Mouse (Mus musculus): ENCODE measurements around the gene Ccnd2.

The Ccnd2 gene

DNA sequence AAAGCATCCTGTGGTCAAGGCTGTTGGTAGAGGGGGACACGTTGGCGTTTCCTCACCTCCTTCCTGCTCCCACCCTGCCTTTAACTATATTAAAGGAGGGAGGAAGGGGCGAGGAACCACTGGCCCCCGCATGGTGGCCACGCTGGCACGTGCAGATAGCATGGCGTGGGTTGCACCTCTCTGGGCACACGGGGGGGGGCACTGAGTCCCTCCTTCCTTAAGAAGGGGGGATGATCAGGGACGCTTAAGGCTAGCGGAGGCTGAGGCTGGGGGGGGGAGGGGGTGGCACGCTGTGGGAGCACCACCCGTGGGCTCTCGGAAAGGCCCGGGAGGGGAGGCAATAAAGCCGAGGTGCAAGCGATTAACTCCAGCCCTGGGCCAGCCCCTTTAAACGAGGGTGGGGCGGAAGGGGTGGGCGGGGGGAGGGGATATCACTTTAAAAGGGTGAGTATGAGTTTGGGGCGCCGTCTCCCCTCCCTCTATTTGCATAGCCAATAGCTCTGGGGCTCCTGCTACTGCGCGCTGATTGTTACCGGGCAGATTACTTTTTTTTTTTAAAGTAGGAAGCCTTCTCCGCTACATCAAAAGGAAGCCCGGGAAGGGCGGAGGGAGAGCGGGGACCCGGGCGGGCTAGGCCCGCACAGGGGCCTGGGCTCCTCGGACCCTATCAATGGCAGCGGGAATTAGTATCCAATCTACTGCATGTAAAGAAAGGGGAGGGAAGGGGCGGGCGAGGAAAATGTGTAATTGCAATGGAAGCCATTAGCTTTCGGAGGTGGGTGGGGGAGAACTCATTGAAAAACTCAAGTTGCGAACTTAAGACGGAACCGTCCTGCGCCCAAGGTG, at the start of gene Ccnd2:
TSS of gene Ccnd2 (minus strand) at position 88 of the 846 bp plus-strand sequence.
- DNase-seq, result peak; percentile 91

DNA sequence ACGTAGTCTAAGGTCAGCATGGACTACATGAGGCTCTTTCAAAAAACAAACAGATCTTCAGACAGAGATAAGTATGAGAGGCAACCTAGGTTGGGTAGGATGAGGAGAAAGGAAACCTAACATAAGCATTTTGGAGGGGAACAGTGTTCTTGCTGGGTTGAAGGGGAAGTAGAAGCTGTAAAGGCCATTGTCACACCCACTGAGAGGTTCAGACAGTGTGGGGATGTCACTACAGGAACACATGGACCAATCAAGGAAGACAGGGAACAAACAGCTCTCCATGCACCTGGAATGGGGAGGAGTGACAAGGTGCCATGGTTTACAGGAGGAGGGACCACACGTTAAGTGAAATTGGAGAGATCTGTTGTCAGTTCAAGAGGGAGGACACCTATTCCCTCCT, 45.0 kb upstream of the Ccnd2 start:
- DNase-seq, result no peak

DNA sequence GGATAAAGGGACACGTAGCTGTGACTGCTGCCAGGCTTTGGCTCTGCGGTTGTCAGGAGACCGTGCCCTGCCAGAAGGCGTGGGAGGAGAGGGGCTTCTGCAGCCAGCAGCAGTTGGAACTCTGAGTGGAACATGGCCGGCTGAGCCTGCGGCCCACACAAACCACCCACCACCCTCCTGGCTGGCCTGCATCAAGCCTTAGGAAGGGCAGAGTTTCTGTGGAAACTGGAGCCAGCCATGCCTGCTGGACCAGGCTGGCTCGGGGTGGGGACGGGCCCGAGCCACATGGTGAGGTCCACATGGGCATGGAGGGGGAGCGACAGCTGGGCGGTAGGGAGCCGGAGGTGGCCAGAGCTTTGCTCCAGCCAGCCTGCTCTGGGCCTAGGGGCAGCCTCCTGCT, 29.3 kb upstream of the Ccnd2 start:
- no peak for DNase-seq

DNA sequence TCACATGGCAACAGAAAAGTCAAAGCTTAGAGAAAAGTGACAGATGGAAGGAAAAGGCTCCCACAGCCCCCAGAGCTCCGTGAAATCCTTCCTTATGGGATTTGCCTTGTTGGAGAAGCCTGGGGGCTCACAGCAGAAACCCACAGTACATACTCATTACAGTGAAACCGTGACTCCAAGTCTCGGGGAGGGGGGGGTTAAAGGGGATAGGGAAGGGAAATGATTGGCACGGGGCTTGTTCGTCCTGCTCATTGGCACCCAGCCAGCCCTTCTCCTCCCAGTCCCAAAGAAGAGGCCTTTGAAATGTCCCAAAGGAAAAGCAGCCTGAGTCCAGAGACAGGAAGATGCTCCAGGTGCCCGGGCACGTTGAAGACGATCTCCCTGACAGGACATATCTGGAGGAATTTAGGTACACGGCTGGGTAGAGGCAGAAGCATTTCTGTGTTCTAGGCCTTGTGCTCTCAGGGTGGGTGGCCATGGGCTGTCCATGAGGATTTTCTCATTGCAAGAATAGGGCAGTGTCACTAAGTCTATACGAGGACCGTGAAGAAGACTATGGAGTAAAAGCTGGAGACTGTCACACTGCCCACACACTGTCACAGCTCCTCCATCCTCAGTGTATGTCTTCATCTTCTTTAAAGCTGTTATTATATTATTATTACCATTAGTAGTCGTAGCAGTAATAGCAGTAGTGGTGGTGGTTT, 27.2 kb upstream of the Ccnd2 start:
- DNase-seq, result no peak

DNA sequence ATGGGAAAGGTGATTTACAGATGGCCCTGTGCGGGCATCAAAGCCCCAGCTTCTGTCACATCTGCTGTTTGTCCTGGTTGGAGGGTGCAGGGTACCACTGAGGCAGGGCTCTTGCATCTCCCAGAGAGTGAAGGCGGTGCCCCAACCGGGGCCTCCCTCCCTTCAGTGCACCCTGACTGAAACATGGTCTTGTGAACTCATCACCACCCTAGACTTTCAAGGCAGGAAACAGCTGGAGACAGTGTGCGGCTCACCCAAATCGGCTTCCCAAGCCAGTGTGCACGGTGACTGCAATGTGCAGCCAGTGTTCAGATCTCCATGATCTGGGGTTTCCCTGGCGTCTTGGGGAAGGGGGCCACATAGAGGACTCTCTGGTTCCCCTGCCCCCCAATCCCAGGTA, 26.0 kb upstream of the Ccnd2 start:
- no peak for DNase-seq

DNA sequence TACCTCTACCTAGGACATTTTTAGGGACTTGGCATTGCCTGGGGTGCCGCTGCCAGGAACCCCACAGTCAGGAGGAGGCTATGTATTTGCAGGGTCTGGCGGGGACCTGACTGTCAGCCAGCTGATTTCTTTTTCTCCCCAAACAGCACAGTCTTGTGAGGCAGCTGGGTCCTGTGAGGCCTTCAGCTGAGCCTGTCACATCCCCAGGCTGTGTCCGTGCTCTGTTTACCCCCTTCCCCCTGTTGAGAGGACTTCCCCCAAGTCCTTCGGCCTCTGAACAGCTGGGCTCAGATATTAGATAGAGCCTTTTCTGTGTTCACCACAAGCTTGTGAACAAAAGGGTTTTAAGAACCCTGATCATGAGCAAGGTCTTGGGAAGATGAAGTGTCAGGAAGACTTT, 25.4 kb upstream of the Ccnd2 start:
- DNase-seq, result no peak

DNA sequence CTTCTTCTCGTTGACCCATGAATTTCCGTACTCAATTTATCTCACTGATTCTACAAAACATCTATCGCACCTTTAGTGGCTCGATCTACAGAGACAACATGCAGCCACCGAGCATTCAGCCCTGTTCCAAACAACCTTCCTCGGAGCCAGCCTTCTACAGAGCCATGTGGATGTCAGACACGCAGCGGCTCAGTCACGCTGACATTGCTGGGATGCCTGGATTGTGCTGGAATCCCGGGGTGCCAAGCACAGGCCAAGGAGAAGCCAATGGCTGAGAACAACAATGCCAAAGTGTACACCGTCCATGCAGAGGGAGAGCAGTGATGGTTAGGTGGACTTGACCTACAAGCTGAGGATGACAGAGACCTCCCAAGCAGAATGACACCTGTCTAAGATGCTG, 20.5 kb upstream of the Ccnd2 start:
- no peak for DNase-seq

DNA sequence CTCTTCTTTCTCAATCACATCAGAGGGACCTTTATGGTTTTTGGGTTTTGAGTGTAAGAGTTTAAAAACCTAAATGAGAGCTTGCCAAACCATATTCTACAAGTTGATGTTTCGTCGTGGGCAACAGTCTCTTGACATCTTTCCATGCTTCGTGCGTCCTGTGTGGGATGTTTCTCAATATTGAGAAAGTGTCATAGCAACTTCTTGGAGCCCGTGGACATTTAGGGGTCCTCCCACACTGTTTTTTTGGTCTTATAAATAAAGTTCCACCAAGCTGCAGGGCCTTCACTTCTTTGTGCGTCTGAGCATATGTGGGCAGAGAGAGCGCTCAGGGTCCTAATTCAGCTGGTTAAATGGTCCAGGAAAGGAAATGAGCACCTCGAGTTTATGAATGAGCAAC, 18.7 kb upstream of the Ccnd2 start:
- DNase-seq, result no peak

DNA sequence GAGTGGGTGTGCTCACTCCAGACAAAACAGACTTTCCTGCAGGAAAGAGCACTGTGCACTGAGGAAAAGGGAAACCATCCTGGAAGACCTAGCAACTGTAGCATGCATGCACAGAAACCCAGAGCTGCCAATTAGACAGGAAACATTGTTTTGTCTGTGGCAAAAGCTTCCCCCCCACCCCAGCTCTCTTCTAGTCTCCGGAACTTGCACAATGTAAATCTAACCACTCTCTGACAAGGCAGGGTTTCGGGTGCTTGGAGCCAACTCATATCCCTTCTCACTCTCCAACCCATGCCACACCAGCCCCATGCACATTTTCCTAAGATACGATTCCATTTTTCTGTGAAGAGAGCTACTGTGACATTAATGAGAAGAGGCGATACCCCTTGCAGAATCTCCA, 13.7 kb upstream of the Ccnd2 start:
- no peak for DNase-seq

DNA sequence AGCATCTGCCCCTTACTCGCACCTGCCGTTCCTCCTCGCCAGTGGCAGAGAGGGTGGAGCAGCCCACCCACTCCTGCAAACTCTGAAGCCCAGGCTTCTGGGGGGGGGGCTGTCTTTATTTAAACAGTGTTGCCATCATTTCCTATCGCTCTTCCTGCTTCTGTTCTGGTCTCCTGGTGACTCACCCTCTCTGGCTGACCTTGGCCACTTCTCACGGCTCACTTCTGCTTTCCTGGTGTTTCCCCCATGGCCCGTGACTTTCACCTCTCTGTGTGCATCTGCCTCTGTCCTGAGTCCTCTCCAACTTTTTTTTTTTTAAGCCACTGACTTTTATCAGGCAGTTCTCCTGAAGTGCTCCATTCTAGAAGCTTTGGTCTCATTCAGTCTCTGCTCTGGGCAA, 10.8 kb upstream of the Ccnd2 start:
- no peak for DNase-seq

DNA sequence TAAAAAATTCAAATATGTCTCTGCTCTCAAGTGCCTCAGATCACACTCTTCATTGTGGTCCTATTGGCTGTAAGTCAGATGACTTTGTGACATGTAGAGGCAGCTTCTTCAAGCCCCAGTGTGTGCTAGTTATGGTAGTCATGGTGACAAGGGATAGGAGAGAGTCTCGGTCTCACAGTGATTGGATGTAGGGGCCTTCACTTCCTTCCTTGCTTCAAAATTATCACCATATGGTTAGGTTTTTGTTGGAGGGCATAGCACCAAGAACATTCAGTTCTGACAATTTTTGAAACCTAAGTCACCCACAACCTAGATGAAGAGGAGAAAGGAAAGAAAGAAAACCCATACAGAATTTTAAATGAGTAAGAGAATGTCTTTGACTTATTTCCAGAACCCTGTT, 5.3 kb upstream of the Ccnd2 start:
- no peak for DNase-seq

DNA sequence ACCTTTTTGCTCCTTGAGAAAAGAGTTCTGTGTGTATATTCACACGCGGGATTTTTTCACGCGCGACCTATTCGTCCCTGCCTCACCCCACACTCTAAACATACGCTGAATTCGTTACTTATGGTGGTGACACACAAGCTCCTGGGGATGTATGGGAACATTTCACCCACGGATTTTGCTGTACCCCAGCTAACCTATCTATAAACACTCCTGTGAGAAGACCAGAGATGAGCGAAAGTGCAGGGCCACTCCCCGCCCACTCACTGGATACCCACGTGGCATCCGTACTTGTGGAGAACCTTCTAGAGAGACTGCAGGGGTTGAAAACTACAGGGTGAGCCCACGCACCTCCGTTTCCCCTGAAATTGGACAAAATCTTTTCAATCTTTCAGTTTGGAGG, 3.5 kb upstream of the Ccnd2 start:
- peak; percentile 49 for DNase-seq

DNA sequence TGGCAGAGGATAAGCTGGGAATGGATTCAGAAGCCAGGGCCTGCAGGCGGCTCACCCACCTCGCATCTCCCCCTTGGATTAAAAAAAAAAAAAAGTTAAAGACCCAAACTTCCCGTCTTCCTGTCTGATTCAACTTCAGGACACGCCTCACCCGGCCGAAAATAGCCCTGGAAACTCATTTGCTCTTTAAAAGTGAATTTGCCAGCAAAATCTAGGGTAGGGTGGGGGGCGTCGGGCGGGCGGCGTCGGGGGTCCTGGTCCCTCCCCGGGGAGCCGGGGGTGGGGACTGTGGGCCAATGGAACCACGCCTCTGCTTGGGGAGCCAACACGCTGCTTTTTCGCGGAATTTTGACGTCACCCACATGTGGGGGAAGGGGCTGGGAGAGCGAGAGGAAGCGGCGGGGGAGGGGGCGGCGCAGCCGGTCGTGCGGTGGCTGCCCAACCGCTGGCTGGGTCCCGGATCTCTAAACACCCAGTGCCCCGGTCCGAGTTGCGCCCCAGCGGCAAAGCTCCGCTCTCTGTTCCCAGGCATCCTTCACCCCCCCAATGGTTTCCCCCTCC, 2.8 kb upstream of the Ccnd2 start:
- peak; percentile 93 for DNase-seq

DNA sequence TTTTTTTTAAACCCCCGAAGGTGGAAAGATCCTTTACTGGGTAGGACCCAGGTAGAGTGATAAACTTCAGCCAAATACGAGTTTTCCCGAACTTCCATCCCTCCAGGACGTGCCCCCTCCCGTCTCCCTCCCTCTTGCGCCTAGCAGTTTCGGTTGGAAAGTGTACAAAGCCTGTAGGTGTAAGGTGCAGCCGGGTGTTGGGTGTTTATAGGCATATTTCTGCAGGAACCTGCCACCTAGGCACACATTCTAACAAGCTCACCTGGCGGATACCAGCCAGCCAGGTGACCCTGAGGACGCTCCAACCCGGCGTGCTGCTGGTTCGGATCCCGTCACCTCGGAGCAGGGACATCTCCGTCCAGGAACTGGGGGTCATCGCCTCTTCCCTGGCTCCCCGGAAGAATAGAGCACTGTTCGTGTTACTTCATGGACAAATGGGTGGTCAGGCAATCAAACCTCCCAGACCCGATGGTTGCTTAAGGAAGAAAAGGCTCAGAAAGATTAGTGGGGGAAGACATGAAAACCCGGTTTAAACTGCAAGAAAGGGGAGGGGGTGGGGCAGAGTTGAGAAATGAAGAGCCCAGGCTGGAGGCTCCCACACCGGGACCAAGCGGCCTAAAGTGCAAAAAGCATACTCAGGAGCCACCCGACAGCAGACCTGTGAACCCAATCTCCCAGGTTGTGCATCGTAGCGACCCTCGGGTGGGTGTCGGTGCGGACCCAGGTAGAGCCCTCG, 2.1 kb upstream of the Ccnd2 start:
- DNase-seq, result peak; percentile 33

DNA sequence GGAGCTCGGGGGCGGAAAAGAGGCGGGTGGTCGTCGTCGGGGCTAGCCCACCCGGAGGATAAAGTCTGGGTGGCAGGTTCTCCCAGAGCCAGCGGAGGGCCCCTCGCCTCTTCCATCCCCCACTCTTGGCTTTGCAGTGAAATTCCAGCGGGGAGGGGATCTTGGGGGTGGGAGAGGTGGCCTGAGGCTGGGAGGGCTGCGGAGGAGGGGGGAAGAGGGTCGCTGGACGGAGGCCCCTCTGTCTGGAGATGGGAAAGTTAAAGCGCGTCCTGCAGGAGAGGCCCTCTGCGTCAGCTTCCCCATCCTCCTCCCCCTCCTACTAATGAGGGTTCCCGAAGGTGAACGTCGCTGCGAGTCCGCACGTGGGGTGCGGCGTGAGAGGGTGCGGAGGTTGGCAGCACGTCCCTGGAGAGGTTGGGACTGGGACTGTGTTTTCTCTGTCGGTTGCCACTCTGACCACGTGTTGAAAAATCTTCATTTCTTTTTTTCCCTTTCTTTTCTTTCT, 1.4 kb upstream of the Ccnd2 start:
- peak; percentile 87 for DNase-seq

DNA sequence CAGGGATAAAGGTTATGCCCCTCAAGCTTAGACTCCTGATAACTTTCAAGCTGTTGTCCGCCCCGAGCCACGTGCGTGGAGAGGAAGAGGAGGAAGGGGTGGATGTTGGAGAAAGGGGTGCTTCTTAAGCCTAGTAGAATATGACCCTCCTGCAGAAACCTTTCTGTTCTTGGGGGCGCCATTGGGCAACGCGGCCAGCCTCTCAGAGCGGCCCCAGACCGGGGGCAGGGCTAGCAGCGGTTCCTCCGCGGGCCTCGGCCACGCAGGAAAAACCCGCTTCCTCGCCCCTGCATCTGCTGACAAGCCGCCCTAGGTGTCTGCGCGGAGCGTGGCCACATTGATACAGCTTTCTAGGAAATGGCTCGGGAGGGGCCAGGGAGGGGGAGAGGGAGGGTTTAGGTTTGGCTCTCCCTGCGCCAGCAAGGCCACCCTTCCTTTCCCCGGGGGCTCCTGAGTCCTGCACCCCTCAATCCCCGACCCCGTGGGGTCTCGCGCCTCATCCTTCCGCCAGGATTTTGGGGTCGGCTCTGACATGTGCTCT, 358 bp downstream of the Ccnd2 start:
- peak; percentile 81 for DNase-seq

DNA sequence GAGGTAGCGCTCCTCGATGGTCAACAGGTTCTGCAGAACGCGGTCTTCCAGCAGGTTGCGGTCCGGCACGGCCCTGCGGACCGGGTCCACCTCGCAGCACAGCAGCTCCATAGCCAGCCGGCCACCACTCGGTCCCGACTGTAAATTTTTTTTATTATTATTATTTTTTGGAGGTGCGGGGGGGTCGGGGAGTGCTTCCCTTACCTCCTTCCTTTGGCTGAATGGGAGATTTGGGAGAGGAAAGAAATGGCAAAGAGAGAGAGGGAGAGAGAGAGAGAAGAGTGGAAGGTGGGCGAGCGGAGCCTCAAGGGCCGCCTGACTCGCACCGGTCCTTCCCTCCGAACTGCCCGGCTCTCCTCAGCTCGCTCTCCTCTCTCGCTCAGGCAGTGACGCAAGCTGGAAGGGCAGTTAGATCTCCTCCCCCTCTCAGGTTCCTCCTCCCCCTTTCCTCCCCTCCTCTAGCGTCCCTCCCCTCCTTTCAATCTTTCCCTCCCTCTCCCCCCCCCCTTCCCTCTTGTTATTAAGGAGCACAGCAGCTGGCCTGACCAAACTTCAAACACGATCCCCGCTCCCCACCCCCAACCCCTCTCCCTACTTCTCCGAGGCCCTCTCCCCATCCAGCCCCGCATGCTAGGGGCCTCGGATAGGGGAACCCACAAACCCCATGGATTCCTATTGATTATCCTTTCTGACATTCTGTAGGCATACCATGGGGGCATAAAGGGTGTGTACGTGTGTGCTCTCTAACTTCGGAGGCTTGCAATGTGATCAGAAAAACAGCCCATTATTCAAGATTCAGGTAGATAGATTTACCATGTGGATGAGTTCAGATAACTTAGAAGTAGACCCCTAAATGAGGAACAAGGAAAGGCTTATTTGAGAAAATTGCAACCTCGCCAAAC, 1.1 kb downstream of the Ccnd2 start:
- peak; percentile 95 for DNase-seq

DNA sequence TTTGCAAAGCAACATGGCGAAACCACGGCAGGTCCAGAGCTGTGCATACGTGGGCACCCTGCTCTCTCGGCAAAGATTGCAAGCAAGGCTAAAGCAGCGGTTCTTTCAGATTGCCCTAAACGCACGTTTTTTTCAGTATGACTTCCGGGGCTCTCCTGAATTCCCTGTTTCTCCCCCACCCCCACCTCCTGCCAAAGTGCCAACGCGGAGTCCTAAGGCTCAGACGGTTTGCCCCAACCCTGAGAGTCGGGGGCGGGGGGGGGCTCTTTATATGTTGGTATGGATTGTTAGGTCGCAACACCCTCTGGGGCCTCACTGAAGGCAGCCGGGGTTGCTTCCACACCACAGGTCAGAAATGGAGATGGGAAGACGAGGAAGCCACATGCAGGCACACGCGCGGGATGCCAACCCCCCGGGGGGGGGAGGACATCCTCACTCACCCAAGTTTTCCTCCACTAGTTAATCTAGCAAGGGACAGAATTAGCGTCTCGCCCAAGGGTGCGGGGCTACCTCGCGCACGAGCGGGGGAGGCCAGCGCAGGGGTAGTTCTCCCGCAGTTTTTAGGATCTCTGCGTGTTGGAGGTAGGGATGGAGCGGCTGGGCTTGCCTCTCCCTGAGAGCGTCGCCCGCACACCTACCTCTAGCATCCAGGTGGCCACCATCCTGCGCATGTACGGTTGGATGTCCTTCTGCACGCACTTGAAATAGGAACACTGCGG, 1.9 kb downstream of the Ccnd2 start:
- DNase-seq, result peak; percentile 63

DNA sequence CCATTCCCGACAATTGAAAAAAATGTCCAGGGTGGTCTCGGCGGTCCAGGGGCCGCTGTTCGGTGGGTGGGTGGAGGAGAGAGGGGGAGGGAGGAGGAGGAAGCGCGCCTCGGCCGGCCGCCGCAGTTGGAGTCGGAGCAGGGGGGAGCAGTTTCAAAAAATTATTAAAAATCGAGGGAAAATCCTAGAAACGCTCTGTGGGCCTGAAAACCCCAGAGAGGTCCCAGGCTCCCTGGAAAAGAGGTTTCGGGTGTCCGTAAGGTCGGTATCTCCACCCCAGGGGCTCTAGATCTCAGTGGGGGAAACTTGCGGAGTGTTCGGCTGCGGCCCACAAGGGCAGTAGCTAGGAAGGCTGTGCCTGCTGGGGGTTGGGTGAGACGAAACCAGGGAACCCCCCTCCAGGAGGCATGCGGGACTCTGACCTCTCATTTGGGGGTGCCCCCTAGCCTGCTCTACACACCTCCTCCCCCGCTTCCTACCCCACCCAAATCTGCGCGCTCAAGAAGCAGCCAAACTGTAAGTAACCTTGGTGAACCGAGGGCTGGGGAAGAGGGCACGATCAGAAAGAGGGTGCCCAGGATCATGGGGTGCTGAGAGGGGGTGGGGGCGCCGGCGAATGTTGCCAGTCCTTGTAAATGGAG, 2.6 kb downstream of the Ccnd2 start:
- DNase-seq, result peak; percentile 43

DNA sequence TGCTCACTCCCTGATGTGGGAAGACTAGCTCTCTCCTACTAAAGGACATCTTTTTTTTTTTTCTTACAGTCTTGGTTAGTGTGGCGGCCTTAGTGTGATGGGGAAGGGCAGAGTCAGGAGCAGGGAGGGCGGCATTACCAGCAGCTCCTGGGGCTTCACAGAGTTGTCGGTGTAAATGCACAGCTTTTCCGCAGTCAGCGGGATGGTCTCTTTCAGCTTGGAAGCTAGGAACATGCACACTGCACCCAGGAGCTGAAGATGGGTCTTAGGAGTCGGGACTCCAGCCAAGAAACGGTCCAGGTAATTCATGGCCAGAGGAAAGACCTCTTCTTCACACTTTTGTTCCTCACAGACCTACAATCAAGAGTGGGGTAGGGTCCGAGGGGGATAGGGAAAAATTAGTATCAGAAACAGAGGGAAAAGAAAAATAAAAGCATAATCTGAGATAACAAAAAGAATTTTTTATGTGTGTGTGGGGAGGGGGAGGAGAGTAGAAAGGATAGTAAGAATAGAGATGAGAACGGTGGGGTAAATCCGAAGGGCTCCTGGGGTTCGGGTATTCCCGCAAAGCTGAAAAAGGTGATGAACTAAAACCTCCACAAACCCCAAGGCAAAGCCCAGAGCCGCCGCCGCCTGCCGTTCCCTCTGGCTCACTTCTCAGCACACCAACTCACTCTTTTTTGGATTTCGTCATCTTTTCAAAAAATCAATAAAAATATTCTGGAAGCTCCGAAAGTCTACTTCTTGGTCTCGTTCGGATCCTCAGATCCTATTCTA, 3.3 kb downstream of the Ccnd2 start:
- peak; percentile 58 for DNase-seq

All from embryo, embryonic 11 days (tissue).